Mouse (Mus musculus): Measurements from ENCODE around the gene Samd4b. TPM values are rescaled to one million over a fixed set of nuclear protein-coding genes. Genes with fewer than 3 reads are reported as not detected.
A peak's percentile ranks its signal among the peaks of the same experiment; 100 is the strongest.

Gene Samd4b
- polyA plus RNA-seq, 1 experiment from 2014 or later: 26.8 TPM

DNA sequence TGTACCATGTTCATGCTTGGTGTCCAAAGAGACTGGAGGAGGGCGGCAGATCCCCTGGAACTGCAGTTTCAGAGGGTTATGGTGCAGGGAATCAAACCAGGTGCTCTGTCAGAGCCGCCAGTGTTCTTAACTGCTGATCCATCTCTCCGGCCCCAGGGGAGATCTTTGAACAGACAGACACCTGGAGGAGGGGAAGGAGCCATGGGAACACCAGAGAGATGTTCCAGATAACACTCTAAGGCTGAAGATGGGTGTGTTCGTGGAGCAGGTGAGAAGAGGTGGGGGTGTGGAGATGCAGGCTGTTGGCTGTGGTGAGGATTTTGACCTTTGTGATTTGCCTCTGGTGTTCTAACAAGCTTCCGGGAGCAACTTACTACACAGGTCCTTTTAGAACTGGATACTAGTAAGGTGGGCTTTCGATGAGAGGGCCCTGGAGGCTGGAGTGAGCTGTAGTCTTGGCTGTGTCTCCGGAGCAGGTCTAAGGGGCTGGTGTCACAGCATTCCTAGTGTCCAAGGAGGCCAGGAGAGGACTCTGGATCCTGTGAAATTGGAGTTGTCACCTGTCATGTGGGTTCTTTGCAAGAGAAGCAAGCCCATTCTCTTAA is 224.0 kb downstream of the Samd4b start:
- Histone ChIP-seq H3K27me3 (ENCODE audit: control insufficient read depth, insufficient read depth, low read length) (no peaks in the 10 kb centered on the region), H3K4me2 (replicated peaks) (no peak overlapping the region), H3K4me1 (replicated peaks; ENCODE audit: control insufficient read depth, insufficient read depth, low read length) (peaks cover 34% of the 10 kb centered on the region), H3K36me3 (replicated peaks; ENCODE audit: control insufficient read depth, insufficient read depth) (no peaks in the 10 kb centered on the region), H3K9me3 (ENCODE audit: control insufficient read depth, low read length) (no peaks in the 10 kb centered on the region), H3K9ac (no peak overlapping the region), H3K27ac (no peak overlapping the region), H3K4me3 (replicated peaks; ENCODE audit: low read length) (no peak overlapping the region)
- 87% methylated on average over 7 of the region's 7 CpGs for WGBS
- DNase-seq (ENCODE audit: low spot score) (no peak), ATAC-seq (ENCODE audit: low FRiP score) (no peak)

DNA sequence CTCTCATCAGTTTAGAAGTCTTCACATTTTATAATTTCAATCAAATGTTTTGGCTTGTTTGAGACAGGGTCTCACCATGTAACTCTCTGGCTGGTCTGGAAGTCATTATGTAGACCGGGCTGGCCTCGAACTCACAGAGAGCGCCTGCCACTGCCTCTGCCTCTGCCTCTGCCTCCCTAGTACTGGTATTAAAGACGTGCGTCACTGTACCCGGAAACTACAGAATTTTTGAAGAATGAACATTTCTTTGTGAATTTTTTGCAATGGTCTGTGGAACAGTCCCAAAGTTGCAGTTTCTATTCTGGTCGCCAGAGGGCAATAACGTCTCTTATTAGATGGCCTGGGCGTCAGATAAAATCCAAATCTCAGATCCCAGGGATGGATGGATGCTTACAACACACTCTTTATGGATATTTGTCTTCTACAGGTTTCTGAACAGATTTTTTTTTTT is 224.8 kb downstream of the Samd4b start:
- peak; percentile 93 for DNase-seq (ENCODE audit: low spot score)
- peak overlapping the region; percentile 98 for H3K4me2 ChIP-seq (replicated peaks)
- H3K4me1 ChIP-seq (replicated peaks; ENCODE audit: control insufficient read depth, insufficient read depth, low read length): peaks cover 26% of the 10 kb centered on the region
- H3K27ac ChIP-seq: peak overlapping the region; percentile 80
- 1% methylated on average over 9 of the region's 9 CpGs for WGBS
- no peaks in the 10 kb centered on the region for H3K9me3 ChIP-seq (ENCODE audit: control insufficient read depth, low read length)
- H3K9ac ChIP-seq: peak overlapping the region; percentile 16; the same call in 1 of the 2 replicates
- H3K4me3 ChIP-seq (replicated peaks; ENCODE audit: low read length): peak overlapping the region; percentile 82
- 0 out of 2 replicates have a peak, but pooled peaks have one; percentile 1 for ATAC-seq (ENCODE audit: low FRiP score)
- no peaks in the 10 kb centered on the region for H3K27me3 ChIP-seq (ENCODE audit: control insufficient read depth, insufficient read depth, low read length)
- H3K36me3 ChIP-seq (replicated peaks; ENCODE audit: control insufficient read depth, insufficient read depth): peaks cover 2% of the 10 kb centered on the region; the same call in 1 of the 2 replicates

GRCm38 (mm10) chr7:28372251-28373108 is 225.5 kb downstream of the Samd4b start, which contains the start of gene Plekhg2:
Gene Plekhg2, minus strand, starts transcription at chr7:28372599.
- under 1% methylated on average over 59 of the region's 66 CpGs for WGBS
- H3K4me3 ChIP-seq (replicated peaks; ENCODE audit: low read length): peak within 1 kb of the TSS; percentile 82
- no peaks in the 10 kb centered on the region for H3K9me3 ChIP-seq (ENCODE audit: control insufficient read depth, low read length)
- peaks cover 9% of the 10 kb centered on the region for H3K36me3 ChIP-seq (replicated peaks; ENCODE audit: control insufficient read depth, insufficient read depth)
- ATAC-seq (ENCODE audit: low FRiP score) (peak; percentile 90), DNase-seq (ENCODE audit: low spot score) (peak; percentile 99)
- H3K27me3 ChIP-seq (ENCODE audit: control insufficient read depth, insufficient read depth, low read length): no peaks in the 10 kb centered on the region
- peak within 1 kb of the TSS; percentile 84 for H3K9ac ChIP-seq
- H3K4me2 ChIP-seq (replicated peaks): peak within 1 kb of the TSS; percentile 98
- H3K27ac ChIP-seq: peak within 1 kb of the TSS; percentile 80
- H3K4me1 ChIP-seq (replicated peaks; ENCODE audit: control insufficient read depth, insufficient read depth, low read length): peaks cover 22% of the 10 kb centered on the region

DNA sequence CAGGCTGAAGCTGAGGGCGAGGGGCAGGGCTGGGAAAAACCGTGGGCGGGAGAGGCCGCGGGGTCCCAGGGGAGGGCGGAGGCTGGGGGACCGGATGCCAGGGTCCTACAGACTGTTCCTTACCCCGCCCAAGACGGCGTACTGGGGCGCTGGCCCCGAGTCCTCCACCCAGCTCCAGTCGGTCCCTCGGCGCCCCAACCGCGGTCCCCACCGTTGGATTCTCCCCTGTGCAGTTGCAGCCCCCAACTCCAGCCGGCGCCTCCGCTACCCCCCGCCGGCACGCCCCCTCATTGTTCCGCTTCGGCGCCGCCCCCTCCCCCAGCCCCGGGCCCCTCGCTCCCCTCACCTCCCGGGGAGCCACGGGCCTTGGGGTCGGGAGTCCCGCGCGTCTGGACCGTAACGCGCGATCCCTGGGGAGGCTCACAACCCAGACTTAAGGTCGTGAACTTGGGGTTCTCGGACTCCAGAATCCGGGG is 226.4 kb downstream of the Samd4b start:
- Histone ChIP-seq H3K9ac (peak overlapping the region; percentile 84), H3K27me3 (ENCODE audit: control insufficient read depth, insufficient read depth, low read length) (no peaks in the 10 kb centered on the region), H3K4me2 (replicated peaks) (peak overlapping the region; percentile 98), H3K9me3 (ENCODE audit: control insufficient read depth, low read length) (no peaks in the 10 kb centered on the region), H3K4me3 (replicated peaks; ENCODE audit: low read length) (peak overlapping the region; percentile 82), H3K36me3 (replicated peaks; ENCODE audit: control insufficient read depth, insufficient read depth) (peaks cover 18% of the 10 kb centered on the region), H3K4me1 (replicated peaks; ENCODE audit: control insufficient read depth, insufficient read depth, low read length) (peaks cover 21% of the 10 kb centered on the region), H3K27ac (peak overlapping the region; percentile 80)
- no peak for ATAC-seq (ENCODE audit: low FRiP score)
- no peak for DNase-seq (ENCODE audit: low spot score)
- WGBS: under 1% methylated on average over 40 of the region's 43 CpGs

GRCm38 (mm10) chr7:28370977-28371513 is 226.9 kb downstream of the Samd4b start:
- DNase-seq (ENCODE audit: low spot score): no peak
- Histone ChIP-seq H3K27me3 (ENCODE audit: control insufficient read depth, insufficient read depth, low read length) (no peaks in the 10 kb centered on the region), H3K36me3 (replicated peaks; ENCODE audit: control insufficient read depth, insufficient read depth) (peaks cover 21% of the 10 kb centered on the region), H3K9ac (peak overlapping the region; percentile 84), H3K9me3 (ENCODE audit: control insufficient read depth, low read length) (no peaks in the 10 kb centered on the region), H3K4me2 (replicated peaks) (peak overlapping the region; percentile 98), H3K4me3 (replicated peaks; ENCODE audit: low read length) (peak overlapping the region; percentile 82), H3K27ac (peak overlapping the region; percentile 80), H3K4me1 (replicated peaks; ENCODE audit: control insufficient read depth, insufficient read depth, low read length) (peaks cover 16% of the 10 kb centered on the region)
- no peak for ATAC-seq (ENCODE audit: low FRiP score)
- WGBS: 8% methylated on average over 11 of the region's 11 CpGs

DNA sequence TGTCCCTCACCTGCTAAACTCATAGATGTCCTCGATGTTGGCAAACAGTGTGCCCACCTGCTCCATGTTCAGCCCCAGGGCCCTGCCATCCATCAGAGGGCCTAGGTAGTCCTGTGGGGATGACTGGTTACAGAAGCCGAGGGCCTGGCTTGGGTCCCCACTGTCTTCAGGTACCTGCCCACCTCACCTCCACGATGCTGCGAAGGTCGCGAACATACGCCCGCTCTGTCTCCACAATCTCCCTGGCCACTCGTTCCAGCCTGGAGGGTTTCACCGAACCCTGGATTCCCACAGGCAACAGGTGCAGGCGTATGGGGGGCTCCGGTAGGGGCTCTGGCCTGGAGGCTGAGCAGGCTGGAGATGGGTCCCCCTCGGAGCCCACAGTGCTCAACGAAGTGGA is 227.9 kb downstream of the Samd4b start:
- Histone ChIP-seq H3K4me3 (replicated peaks; ENCODE audit: low read length) (peak overlapping the region; percentile 82), H3K4me2 (replicated peaks) (peak overlapping the region; percentile 98), H3K4me1 (replicated peaks; ENCODE audit: control insufficient read depth, insufficient read depth, low read length) (peaks cover 15% of the 10 kb centered on the region), H3K27ac (no peak overlapping the region), H3K9ac (peak overlapping the region; percentile 84; the same call in 1 of the 2 replicates), H3K36me3 (replicated peaks; ENCODE audit: control insufficient read depth, insufficient read depth) (peaks cover 31% of the 10 kb centered on the region), H3K9me3 (ENCODE audit: control insufficient read depth, low read length) (no peaks in the 10 kb centered on the region), H3K27me3 (ENCODE audit: control insufficient read depth, insufficient read depth, low read length) (no peaks in the 10 kb centered on the region)
- ATAC-seq (ENCODE audit: low FRiP score) (no peak), DNase-seq (ENCODE audit: low spot score) (no peak)
- WGBS: 91% methylated on average over 14 of the region's 14 CpGs

DNA sequence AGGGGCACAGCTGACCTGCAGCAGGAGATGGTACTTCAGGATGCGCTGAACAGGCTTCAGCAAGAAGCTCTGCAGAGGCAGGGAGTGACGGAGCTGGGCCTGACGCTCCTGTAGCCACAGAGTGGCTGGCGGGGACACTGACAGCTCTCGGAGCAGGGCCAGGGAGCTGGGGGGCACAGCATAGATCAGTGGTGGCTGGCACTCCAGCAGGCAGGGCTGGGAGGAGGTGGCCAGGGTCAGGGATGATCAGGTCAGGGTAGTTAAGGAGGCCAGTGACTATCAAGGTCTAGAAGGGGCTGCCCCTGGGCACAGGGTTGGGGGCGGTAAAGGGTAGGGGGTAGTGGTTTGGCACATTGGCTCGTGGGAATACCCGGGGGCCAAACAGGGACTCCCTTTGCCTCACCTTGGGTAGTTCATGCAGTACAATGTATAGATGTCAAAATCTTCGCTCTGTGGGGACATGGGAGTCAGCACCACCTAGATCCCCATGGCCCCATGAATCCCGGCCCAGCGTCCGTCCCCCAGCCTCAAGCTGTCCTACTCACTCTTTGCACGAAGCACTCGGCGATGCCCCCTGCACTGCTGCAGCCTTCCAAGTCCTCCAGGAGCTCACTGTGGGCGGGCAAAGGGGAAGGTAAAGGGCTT is 229.5 kb downstream of the Samd4b start:
- no peak for ATAC-seq (ENCODE audit: low FRiP score)
- Histone ChIP-seq H3K27me3 (ENCODE audit: control insufficient read depth, insufficient read depth, low read length) (no peaks in the 10 kb centered on the region), H3K27ac (no peak overlapping the region), H3K9ac (0 out of 2 replicates have a peak overlapping the region, but pooled peaks have one; percentile 4), H3K4me3 (replicated peaks; ENCODE audit: low read length) (no peak overlapping the region), H3K9me3 (ENCODE audit: control insufficient read depth, low read length) (no peaks in the 10 kb centered on the region), H3K4me1 (replicated peaks; ENCODE audit: control insufficient read depth, insufficient read depth, low read length) (peaks cover 15% of the 10 kb centered on the region), H3K36me3 (replicated peaks; ENCODE audit: control insufficient read depth, insufficient read depth) (peaks cover 46% of the 10 kb centered on the region), H3K4me2 (replicated peaks) (no peak overlapping the region)
- no peak for DNase-seq (ENCODE audit: low spot score)
- 89% methylated on average over 16 of the region's 16 CpGs for WGBS

- no peak overlapping the region for H3K9ac ChIP-seq
- H3K27me3 ChIP-seq (ENCODE audit: control insufficient read depth, insufficient read depth, low read length): no peaks in the 10 kb centered on the region
- H3K36me3 ChIP-seq (replicated peaks; ENCODE audit: control insufficient read depth, insufficient read depth): peaks cover 48% of the 10 kb centered on the region
- no peak overlapping the region for H3K4me2 ChIP-seq (replicated peaks)
- DNase-seq (ENCODE audit: low spot score) (no peak), ATAC-seq (ENCODE audit: low FRiP score) (no peak)
- H3K9me3 ChIP-seq (ENCODE audit: control insufficient read depth, low read length): no peaks in the 10 kb centered on the region
- 88% methylated on average over 16 of the region's 16 CpGs for WGBS
- peaks cover 15% of the 10 kb centered on the region for H3K4me1 ChIP-seq (replicated peaks; ENCODE audit: control insufficient read depth, insufficient read depth, low read length)
- H3K27ac ChIP-seq: no peak overlapping the region
- no peak overlapping the region for H3K4me3 ChIP-seq (replicated peaks; ENCODE audit: low read length)
Measured at GRCm38 (mm10) chr7:28367663-28368275, 230.2 kb downstream of the Samd4b start.

Data from hindbrain, embryonic 14.5 days (tissue).